Mouse (Mus musculus) kidney, adult 9 months (tissue): ENCODE results near the gene Csnk1e.

Source experiments
- DNase-seq: peaks from one replicate; pipeline ENCODE4 v3.0.0; 2022

The Csnk1e gene

GRCm38 (mm10) chr15:79391447-79392093 lies 63.8 kb downstream of the Csnk1e start:
- DNase-seq, result peak; percentile 74

GRCm38 (mm10) chr15:79390434-79390833 lies 64.9 kb downstream of the Csnk1e start:
- DNase-seq, result peak; percentile 71

GRCm38 (mm10) chr15:79388171-79388570 lies 67.2 kb downstream of the Csnk1e start:
- DNase-seq, result no peak

DNA sequence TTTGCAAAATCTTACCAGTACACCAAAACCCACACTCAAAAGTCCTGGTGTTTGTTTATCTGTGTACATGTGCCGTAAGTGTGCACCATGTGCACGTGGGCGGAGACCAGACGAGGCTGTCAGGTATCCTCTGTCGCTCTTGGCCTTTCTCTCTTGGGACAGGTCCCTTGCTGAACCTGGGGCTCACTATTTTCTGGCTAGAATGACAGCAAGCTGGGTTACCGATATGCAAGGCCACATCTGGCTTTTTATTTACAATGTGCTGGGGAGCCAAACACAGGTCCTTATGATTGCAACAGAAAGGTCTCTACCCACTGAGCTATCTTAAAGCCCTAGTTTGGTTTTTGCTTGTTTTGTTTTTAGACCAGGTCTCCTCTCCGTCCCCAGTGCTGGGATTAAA lies 67.8 kb downstream of the Csnk1e start:
- no peak for DNase-seq

- no peak for DNase-seq
These were observed 68.3 kb downstream of the Csnk1e start for GRCm38 (mm10) chr15:79387081-79387480.

DNA sequence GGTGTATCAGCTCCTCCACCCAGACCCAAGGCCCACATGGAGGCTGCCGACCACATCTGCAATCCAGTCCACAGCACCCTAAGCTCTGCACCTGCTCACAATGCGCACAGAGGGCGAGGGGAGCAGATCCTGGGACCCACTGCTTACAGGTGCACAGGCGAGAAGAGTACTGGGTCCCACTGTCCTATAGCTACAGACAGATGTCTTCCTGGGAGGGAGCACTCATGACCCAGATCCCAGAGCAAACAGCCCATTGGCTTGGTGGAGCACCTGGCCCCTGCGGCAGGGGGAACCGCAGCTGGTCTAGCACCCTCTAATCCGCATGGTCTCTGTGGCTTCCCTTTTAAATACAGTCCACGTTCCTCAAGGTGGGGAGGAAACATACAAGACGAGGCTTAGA lies 73.7 kb downstream of the Csnk1e start:
- DNase-seq, result no peak

GRCm38 (mm10) chr15:79380468-79381444 lies 74.6 kb downstream of the Csnk1e start:
- DNase-seq, result peak; percentile 78

DNA sequence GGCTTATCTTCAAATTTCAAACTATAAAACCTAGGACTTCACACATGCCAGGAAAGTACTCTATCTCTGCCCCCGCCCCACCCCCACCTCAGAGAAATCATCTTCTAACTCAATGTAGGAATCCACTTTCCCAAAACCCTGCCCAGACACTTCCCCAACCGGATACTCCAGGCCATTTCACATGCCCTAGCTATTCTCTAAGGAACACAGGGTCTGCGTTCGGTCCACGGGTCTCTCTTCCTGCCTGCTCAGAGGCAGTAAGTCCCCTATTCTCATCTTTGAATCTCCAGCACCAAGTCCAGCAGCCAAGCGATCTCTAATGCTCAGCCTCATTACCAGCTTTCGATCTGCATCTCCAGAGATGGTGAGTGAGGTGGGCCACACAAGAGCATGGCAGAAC lies 75.7 kb downstream of the Csnk1e start:
- DNase-seq, result no peak

DNA sequence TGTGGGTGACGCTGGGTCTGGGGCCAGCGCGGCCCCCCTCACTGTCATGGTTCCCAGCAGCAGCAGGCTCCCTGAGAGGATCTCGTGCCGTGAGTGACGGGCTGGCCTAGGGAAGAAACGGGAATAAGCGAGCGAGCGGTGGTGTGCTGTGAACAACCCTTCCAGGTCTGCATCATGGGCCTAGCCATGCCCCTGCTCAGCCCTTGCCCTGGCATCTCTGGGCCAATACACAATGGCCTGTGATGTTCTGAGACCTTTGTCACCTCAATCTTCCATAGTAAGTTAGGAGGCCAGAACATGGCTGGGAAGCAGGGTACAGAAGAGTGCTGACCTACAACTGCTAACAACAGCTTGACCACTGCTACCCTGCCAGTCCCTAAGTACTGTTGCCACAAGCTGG lies 76.8 kb downstream of the Csnk1e start:
- DNase-seq, result no peak

DNA sequence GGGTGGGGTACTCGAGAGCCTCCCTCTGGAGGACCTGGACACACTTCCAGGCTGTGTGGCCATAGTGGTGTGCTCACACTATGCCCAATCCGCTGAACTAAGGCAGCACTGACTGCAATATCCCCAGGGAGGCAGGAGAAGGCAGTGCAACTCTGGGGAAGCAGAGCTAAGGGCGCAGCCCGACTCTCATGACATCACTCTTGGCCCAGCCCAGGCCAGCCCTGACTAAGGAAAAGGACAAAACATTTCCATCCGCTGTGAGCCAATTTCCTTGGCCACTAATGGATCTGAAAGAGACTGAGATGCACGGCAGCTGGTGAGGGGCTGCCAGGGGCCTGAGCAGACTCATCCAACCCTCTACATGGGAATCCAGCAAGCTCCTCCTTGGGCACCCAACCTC lies 77.7 kb downstream of the Csnk1e start:
- peak; percentile 70 for DNase-seq

GRCm38 (mm10) chr15:79374760-79375159 lies 80.6 kb downstream of the Csnk1e start:
- DNase-seq, result no peak

GRCm38 (mm10) chr15:79370281-79370843 lies 85.0 kb downstream of the Csnk1e start:
- DNase-seq, result no peak

DNA sequence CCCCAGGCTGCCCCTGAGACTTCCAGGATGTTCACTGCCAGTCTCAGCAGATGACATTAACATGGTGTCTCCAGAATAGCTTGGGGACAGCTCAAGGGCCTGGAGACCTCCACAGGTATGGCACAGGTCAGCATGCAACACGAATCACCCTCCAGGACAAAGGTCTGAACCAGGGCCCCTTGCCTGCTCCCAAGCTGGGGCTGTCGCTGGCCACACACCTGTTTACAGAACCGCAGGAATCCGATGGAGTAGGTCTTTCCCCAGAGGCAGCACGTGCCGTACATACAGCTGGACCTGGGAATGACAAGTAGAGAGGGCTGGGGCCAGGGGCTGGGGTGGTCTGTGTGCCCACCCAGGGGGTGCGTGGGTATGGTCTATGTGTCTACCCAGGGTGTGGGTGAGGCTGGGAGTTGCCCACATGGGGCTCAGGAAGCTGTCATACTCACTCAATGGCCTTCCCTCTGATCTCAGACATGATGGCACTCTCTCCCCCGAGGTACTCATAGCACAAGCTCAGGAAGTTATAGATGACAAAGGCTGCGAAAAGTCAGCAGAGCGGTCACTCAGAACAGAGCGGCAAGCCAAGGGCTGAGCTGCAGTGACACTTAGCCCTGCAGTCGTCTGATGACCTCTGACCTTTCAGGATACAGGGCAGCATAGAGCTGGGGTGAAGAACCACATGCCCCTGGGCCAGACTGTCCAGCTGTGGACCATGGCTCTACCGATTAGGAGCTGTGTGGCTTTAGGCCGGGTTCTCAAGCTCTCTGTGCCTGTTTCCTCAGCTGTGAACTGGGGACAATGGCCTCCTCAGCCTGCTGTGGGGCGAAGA lies 85.7 kb downstream of the Csnk1e start:
- no peak for DNase-seq

GRCm38 (mm10) chr15:79368861-79369440 lies 86.4 kb downstream of the Csnk1e start:
- DNase-seq, result no peak

DNA sequence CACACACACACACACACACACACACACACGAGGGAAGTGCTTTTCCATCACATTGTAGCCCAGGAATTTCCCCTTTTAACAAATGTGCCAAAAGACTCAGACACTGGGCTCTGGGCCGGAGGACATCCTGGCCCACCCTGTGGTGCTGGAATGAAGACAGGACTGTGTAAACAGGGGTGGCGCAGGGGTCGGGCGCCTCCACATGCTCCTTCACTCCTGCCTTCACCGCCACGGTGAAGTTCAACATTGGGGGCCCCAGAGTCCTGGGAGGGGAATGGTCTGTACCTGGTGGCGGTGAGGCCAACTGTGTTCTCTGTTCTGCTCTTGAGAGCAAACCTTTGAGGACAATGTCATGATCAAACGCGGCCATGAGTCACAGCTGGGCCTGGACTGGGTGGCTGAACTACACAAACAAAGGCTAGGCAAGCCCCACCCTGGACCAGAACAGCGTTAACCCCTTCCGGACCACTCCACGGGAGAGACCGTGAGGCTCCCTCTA lies 87.0 kb downstream of the Csnk1e start:
- peak; percentile 48 for DNase-seq
